Mouse (Mus musculus) ES-Bruce4 (cell line): Measurements from ENCODE around the gene Asic2. TPM values are rescaled to one million over a fixed set of nuclear protein-coding genes. Genes with fewer than 3 reads are reported as not detected.

Experiments
- H3K27ac ChIP-seq: 2 replicates; pipeline ENCODE4 v1.5.1; 2012; ENCODE audit warnings: low read length, inconsistent platforms; ENCODE audit not compliant: insufficient read depth
- H3K27me3 ChIP-seq: 2 replicates; pipeline ENCODE4 v1.6.1; 2012; ENCODE audit warnings: mild to moderate bottlenecking, low read length, inconsistent platforms; ENCODE audit not compliant: control insufficient read depth, poor library complexity, insufficient read depth, severe bottlenecking
- H3K36me3 ChIP-seq: 2 replicates; pipeline ENCODE4 v1.6.1; 2012; ENCODE audit warnings: inconsistent platforms, mild to moderate bottlenecking, low read length, moderate library complexity; ENCODE audit not compliant: control insufficient read depth, poor library complexity, insufficient read depth, severe bottlenecking
- H3K4me1 ChIP-seq: one replicate; pipeline ENCODE4 v1.8.1; 2011; ENCODE audit warnings: low read length; ENCODE audit not compliant: control insufficient read depth, insufficient read depth
- H3K4me3 ChIP-seq: 2 replicates; pipeline ENCODE4 v1.5.1; 2011; ENCODE audit warnings: low read depth, mild to moderate bottlenecking, low read length
- H3K9ac ChIP-seq: 2 replicates; pipeline ENCODE4 v1.6.1; 2012; ENCODE audit warnings: low read depth, mild to moderate bottlenecking, inconsistent platforms; ENCODE audit not compliant: poor library complexity, severe bottlenecking
- H3K9me3 ChIP-seq: replicated peaks from 2 replicates; pipeline ENCODE4 v1.6.1; 2012; ENCODE audit warnings: mild to moderate bottlenecking, low read length, inconsistent platforms; ENCODE audit not compliant: control insufficient read depth, poor library complexity, insufficient read depth, severe bottlenecking
- CTCF ChIP-seq: IDR thresholded peaks from one replicate; pipeline ENCODE4 v1.8.1; 2011; ENCODE audit warnings: low read depth, low read length
- EP300 ChIP-seq: IDR thresholded peaks from 2 replicates; pipeline ENCODE4 v1.6.1; 2011; ENCODE audit warnings: low read depth, low read length; ENCODE audit not compliant: insufficient read depth
- POLR2A ChIP-seq: IDR thresholded peaks from one replicate; pipeline ENCODE4 v1.8.1; 2011; ENCODE audit warnings: low read length; ENCODE audit not compliant: insufficient read depth
- polyA plus RNA-seq: library from polyadenylated mRNA; stranded (reverse); fragments of >200 nt; gene quantifications from 2 replicates; pipeline ENCODE4 v1.2.4, GENCODE M21; 2011; ENCODE audit warnings: low read depth; ENCODE audit not compliant: missing spikeins, insufficient read depth, insufficient read length

The Asic2 gene
- polyA plus RNA-seq, 1 experiment: not detected

- no peak for TF ChIP-seq EP300
- peak; percentile 100 for TF ChIP-seq CTCF
- no peak for TF ChIP-seq POLR2A
- no peaks in the 10 kb centered on the region for H3K4me1 ChIP-seq
- no peaks in the 10 kb centered on the region for H3K36me3 ChIP-seq
- H3K4me3 ChIP-seq: no peak overlapping the region
- H3K9me3 ChIP-seq: no peaks in the 10 kb centered on the region
- H3K27ac ChIP-seq: no peak overlapping the region
- no peak overlapping the region for H3K9ac ChIP-seq
- H3K27me3 ChIP-seq: no peaks in the 10 kb centered on the region; the same call in 1 of the 2 replicates
Measured at GRCm38 (mm10) chr11:81996172-81996841, 28.1 kb upstream of the Asic2 start.

GRCm38 (mm10) chr11:81983146-81983545, 14.9 kb upstream of the Asic2 start:
- H3K27me3 ChIP-seq: no peaks in the 10 kb centered on the region
- H3K9ac ChIP-seq: no peak overlapping the region
- no peak overlapping the region for H3K27ac ChIP-seq
- H3K9me3 ChIP-seq: no peaks in the 10 kb centered on the region
- H3K4me3 ChIP-seq: no peak overlapping the region
- no peaks in the 10 kb centered on the region for H3K36me3 ChIP-seq
- TF ChIP-seq EP300 (no peak), CTCF (peak; percentile 47), POLR2A (no peak)
- H3K4me1 ChIP-seq: no peaks in the 10 kb centered on the region

GRCm38 (mm10) chr11:81982191-81982590, 13.9 kb upstream of the Asic2 start:
- H3K27ac ChIP-seq: no peak overlapping the region
- no peaks in the 10 kb centered on the region for H3K4me1 ChIP-seq
- no peak overlapping the region for H3K9ac ChIP-seq
- H3K9me3 ChIP-seq: no peaks in the 10 kb centered on the region
- H3K27me3 ChIP-seq: no peaks in the 10 kb centered on the region
- H3K4me3 ChIP-seq: no peak overlapping the region
- no peaks in the 10 kb centered on the region for H3K36me3 ChIP-seq
- no peak for TF ChIP-seq CTCF
- no peak for TF ChIP-seq POLR2A
- TF ChIP-seq EP300: no peak

- Histone ChIP-seq H3K27me3 (no peaks in the 10 kb centered on the region), H3K4me1 (no peaks in the 10 kb centered on the region), H3K9ac (no peak overlapping the region), H3K27ac (no peak overlapping the region), H3K4me3 (no peak overlapping the region), H3K36me3 (no peaks in the 10 kb centered on the region), H3K9me3 (no peaks in the 10 kb centered on the region)
- TF ChIP-seq EP300 (no peak), CTCF (peak; percentile 34)
Measured at GRCm38 (mm10) chr11:81974577-81974976, 6.3 kb upstream of the Asic2 start.

- Histone ChIP-seq H3K4me1 (no peaks in the 10 kb centered on the region), H3K36me3 (no peaks in the 10 kb centered on the region), H3K9ac (no peak overlapping the region), H3K27ac (no peak overlapping the region), H3K9me3 (no peaks in the 10 kb centered on the region), H3K4me3 (no peak overlapping the region), H3K27me3 (no peaks in the 10 kb centered on the region)
- TF ChIP-seq EP300 (no peak), CTCF (no peak), POLR2A (no peak)
Measured at GRCm38 (mm10) chr11:81973699-81974098, 5.4 kb upstream of the Asic2 start.

DNA sequence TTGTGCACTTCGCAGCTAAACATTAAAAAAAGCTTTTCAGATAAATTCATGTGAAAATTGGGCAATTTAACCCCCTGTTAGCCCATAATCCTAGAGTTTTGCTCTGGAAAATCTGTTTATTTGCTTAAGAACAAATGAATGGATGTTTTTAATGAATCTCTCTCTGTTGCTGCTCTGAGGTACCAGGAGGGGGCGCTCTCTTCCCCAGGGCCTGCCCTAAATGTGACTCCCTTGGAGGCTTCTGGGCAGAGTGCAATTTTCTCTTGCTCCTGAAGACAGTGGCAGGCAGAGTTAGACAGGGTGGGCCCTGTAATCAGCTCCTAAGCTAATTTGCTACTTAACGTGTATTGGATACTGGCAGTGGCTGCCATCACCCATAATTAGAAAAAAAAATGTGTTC, 3.8 kb upstream of the Asic2 start:
- Histone ChIP-seq H3K4me3 (no peak overlapping the region), H3K4me1 (no peaks in the 10 kb centered on the region), H3K9ac (no peak overlapping the region), H3K36me3 (no peaks in the 10 kb centered on the region), H3K27ac (no peak overlapping the region), H3K9me3 (no peaks in the 10 kb centered on the region), H3K27me3 (no peaks in the 10 kb centered on the region; the same call in 1 of the 2 replicates)
- no peak for TF ChIP-seq EP300
- no peak for TF ChIP-seq POLR2A
- peak; percentile 45 for TF ChIP-seq CTCF
